Mouse (Mus musculus): ENCODE data around the gene Lpo. TPM values are rescaled to one million over a fixed set of nuclear protein-coding genes. Genes with fewer than 3 reads are reported as not detected.
"Not testable (repeated sequence)": the region's sequence is repeated elsewhere in the genome, so short reads cannot be mapped to it uniquely, and the experiment has no call there.

The Lpo gene
- polyA plus RNA-seq (2012; rRNA removed), result 0.20 TPM in 1 of 2 replicates, not detected in the other

DNA sequence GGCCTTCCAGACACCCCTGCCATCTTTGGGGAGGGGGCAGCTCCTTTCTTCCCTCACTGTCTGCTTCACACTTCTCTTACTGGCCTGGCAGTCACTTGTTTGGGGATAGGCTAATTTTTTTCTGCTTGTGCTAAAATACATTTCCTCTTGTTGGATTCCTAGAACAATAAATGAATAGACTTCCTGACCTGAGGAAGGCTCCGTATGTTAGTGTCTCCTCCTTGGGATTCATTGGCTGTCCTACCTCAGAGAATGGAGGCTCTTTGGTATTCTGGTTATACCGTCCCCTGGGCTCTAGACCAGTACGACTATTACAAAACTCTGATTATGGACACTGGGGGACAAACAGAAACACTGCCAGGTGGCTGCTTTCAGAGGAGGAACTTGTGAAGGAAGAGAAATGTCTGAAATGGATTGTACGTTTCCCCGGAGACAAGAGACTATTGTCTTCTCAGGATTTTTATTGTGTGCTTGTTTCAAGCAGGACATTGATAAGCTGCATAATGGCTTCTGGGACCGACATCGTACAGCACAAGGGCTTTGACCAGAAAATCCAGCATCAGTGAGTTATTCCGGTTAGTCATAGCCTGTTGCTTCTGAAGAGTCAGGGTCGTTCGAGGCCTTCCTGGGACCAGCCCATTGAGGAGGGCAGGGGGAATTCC, at the start of gene Lpo:
Gene Lpo (minus strand): TSS at position 51 of the 662 bp plus-strand sequence.
- H3K4me3 ChIP-seq (ENCODE audit: low read depth, low read length), result no peak within 1 kb of the TSS
- TF ChIP-seq POLR2A (IDR thresholded peaks at IDR 0.05; ENCODE audit: low read depth, low read length) (no peak), CTCF (IDR thresholded peaks at IDR 0.05; ENCODE audit: extremely low read depth, insufficient read length, insufficient replicate concordance, low read depth, low read length) (no peak)
- 20% methylated on average over 10 of the region's 10 CpGs for WGBS
- no peaks in the 10 kb centered on the region for H3K4me1 ChIP-seq (ENCODE audit: control insufficient read depth, insufficient read depth, insufficient read length, low read length)
- no peaks in the 10 kb centered on the region for H3K27me3 ChIP-seq (ENCODE audit: control insufficient read depth, insufficient read depth, low read length)
- H3K36me3 ChIP-seq (ENCODE audit: control insufficient read depth, insufficient read depth, low read length), result no peaks in the 10 kb centered on the region
- no peak within 1 kb of the TSS for H3K27ac ChIP-seq (ENCODE audit: insufficient read depth, low read depth, low read length)

DNA sequence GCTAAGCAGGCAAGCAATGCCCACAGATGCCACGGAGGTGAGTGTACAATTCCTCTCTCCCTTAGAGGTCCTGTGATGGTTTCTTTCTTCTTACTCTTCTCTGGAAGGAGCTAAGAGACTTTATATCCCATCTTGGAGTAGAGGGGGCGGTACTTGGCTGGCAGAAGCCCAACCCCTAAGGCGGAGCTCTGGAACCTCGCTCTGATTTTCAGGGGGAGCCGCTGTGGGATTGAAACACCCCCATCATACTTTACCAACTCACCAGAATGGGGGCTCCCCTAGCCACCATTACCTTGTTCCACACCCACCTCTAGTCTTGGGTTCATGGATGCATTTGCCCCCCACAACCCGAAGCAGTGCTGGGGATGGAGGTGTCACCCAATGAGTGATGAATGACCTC, 47.3 kb upstream of the Lpo start, which contains the start of gene Epx:
Gene Epx (minus strand): TSS at position 101 of the 400 bp plus-strand sequence.
- Histone ChIP-seq H3K4me3 (ENCODE audit: low read depth, low read length) (no peak within 1 kb of the TSS), H3K36me3 (ENCODE audit: control insufficient read depth, insufficient read depth, low read length) (no peaks in the 10 kb centered on the region)
- WGBS, result 79% methylated on average over 6 of the region's 6 CpGs

DNA sequence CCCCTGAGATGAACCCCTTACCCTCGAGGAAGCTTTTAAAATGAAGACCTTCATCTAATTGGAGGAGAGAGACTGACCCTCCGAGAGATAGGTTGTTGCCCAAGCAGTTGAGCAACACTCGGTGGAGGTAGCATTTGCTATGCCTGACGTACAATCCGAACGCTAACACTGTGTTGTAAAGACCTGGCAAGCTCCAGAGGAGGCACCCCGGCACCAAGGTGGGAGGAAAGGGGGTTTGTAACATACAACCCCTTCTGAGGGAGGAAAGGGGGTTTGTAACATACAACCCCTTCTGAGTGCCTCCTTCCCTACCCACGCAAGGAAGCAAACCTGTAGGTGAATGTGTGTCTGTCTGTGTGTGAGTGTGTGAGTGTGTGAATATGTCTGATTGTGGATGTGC, 43.7 kb upstream of the Lpo start:
- Histone ChIP-seq H3K4me1 (ENCODE audit: control insufficient read depth, insufficient read depth, insufficient read length, low read length) (peaks cover 4% of the 10 kb centered on the region; the same call in 1 of the 2 replicates), H3K4me3 (ENCODE audit: low read depth, low read length) (no peak overlapping the region), H3K36me3 (ENCODE audit: control insufficient read depth, insufficient read depth, low read length) (no peaks in the 10 kb centered on the region), H3K27ac (ENCODE audit: insufficient read depth, low read depth, low read length) (no peak overlapping the region), H3K27me3 (ENCODE audit: control insufficient read depth, insufficient read depth, low read length) (no peaks in the 10 kb centered on the region)
- TF ChIP-seq CTCF (IDR thresholded peaks at IDR 0.05; ENCODE audit: extremely low read depth, insufficient read length, insufficient replicate concordance, low read depth, low read length), result no peak
- no peak for TF ChIP-seq POLR2A (IDR thresholded peaks at IDR 0.05; ENCODE audit: low read depth, low read length)
- WGBS, result 28% methylated on average over 8 of the region's 8 CpGs

More for the DNA sequence above, 47.3 kb upstream of the Lpo start, which contains the start of gene Epx:
- TF ChIP-seq CTCF (IDR thresholded peaks at IDR 0.05; ENCODE audit: extremely low read depth, insufficient read length, insufficient replicate concordance, low read depth, low read length) (no peak), POLR2A (IDR thresholded peaks at IDR 0.05; ENCODE audit: low read depth, low read length) (no peak)
- Histone ChIP-seq H3K27ac (ENCODE audit: insufficient read depth, low read depth, low read length) (no peak within 1 kb of the TSS), H3K4me1 (ENCODE audit: control insufficient read depth, insufficient read depth, insufficient read length, low read length) (peaks cover 7% of the 10 kb centered on the region; the same call in 1 of the 2 replicates), H3K27me3 (ENCODE audit: control insufficient read depth, insufficient read depth, low read length) (no peaks in the 10 kb centered on the region)

DNA sequence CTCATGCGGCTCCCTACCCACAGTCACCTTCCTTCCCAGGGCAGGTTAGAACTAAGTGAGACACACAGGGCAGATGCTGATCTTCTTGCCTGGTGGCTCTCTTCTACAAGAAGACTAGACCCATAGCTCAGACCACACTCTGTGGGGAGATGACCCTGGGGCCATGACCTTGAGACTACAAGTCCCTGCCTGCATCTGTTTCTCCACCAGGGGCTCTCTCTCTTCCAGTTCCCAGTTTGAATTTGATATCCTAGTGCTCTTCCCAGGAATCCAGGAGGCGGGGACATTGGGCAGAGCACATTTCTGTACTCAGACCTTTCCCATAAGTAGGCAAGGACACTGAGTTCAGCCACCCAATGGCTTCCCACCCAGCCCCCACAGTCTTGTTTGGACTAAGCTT, 42.0 kb upstream of the Lpo start:
- H3K27ac ChIP-seq (ENCODE audit: insufficient read depth, low read depth, low read length), result no peak overlapping the region
- TF ChIP-seq CTCF (IDR thresholded peaks at IDR 0.05; ENCODE audit: extremely low read depth, insufficient read length, insufficient replicate concordance, low read depth, low read length) (no peak), POLR2A (IDR thresholded peaks at IDR 0.05; ENCODE audit: low read depth, low read length) (no peak)
- no peak overlapping the region for H3K4me3 ChIP-seq (ENCODE audit: low read depth, low read length)
- no peaks in the 10 kb centered on the region for H3K27me3 ChIP-seq (ENCODE audit: control insufficient read depth, insufficient read depth, low read length)
- H3K4me1 ChIP-seq (ENCODE audit: control insufficient read depth, insufficient read depth, insufficient read length, low read length), result no peaks in the 10 kb centered on the region
- no peaks in the 10 kb centered on the region for H3K36me3 ChIP-seq (ENCODE audit: control insufficient read depth, insufficient read depth, low read length)
- 79% methylated on average over 2 of the region's 2 CpGs for WGBS

DNA sequence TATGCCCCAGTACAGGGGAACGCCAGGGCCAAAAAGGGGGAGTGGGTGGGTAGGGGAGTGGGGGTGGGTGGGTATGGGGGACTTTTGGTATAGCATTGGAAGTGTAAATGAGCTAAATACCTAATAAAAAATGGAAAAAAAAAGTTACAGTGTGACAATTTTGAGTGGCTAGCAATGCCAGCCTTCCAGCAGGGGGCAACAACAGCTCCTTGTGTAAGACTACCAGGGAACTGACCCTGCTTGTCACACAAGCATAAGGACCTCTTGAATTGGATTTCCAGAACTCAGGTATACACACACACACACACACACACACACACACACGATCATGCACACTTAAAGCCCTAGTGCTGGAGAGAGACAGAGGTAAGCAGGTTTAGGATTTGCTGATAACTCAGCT, 38.8 kb upstream of the Lpo start:
- 75% methylated on average over 1 of the region's 2 CpGs for WGBS
- not testable (repeated sequence) for H3K36me3 ChIP-seq (ENCODE audit: control insufficient read depth, insufficient read depth, low read length); H3K4me3 ChIP-seq (ENCODE audit: low read depth, low read length); H3K27me3 ChIP-seq (ENCODE audit: control insufficient read depth, insufficient read depth, low read length); H3K4me1 ChIP-seq (ENCODE audit: control insufficient read depth, insufficient read depth, insufficient read length, low read length); H3K27ac ChIP-seq (ENCODE audit: insufficient read depth, low read depth, low read length)

DNA sequence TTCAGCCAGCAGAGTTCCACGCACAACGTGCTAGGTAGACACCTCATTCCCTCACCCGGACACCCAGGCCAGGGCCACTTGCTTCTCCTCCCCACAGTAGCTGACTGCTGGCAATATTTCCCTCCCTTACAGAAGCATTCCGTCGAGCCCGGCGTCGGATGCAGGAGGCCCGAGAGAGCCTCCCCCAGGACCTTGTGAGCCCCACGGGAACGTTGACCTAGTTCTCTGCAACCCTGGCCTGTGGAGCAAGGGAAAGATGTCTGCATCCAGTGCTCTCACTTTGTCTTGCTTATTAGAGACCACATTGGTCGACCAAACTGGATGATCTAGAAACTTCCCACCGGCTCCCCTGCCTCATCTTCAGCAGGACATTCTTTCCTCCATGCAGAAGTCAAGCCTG, 34.7 kb upstream of the Lpo start:
- Histone ChIP-seq H3K4me3 (ENCODE audit: low read depth, low read length) (no peak overlapping the region), H3K27ac (ENCODE audit: insufficient read depth, low read depth, low read length) (no peak overlapping the region), H3K4me1 (ENCODE audit: control insufficient read depth, insufficient read depth, insufficient read length, low read length) (no peaks in the 10 kb centered on the region), H3K36me3 (ENCODE audit: control insufficient read depth, insufficient read depth, low read length) (peaks cover 12% of the 10 kb centered on the region), H3K27me3 (ENCODE audit: control insufficient read depth, insufficient read depth, low read length) (no peaks in the 10 kb centered on the region)
- WGBS, result 92% methylated on average over 13 of the region's 13 CpGs
- no peak for TF ChIP-seq CTCF (IDR thresholded peaks at IDR 0.05; ENCODE audit: extremely low read depth, insufficient read length, insufficient replicate concordance, low read depth, low read length)
- TF ChIP-seq POLR2A (IDR thresholded peaks at IDR 0.05; ENCODE audit: low read depth, low read length), result no peak

DNA sequence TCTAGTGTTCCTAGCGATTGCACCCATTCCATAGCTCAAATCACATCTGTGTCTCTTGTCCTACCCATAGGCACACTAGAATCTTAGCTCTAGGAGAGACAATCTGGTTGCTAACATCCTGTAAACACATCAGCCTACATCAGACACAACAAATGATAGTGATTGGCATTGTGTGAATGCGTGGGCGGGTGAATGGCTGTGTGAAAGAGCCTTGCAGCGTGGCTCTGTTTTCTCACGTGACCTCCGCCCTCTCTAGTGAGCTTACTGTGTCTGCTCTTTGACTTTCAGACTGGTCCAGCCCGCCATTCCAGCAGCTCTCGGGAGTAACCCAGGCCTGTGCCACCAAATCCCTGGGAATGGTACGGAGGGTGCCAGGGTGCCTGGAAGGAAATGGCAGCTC, 32.3 kb upstream of the Lpo start:
- TF ChIP-seq CTCF (IDR thresholded peaks at IDR 0.05; ENCODE audit: extremely low read depth, insufficient read length, insufficient replicate concordance, low read depth, low read length) (no peak), POLR2A (IDR thresholded peaks at IDR 0.05; ENCODE audit: low read depth, low read length) (no peak)
- no peaks in the 10 kb centered on the region for H3K4me1 ChIP-seq (ENCODE audit: control insufficient read depth, insufficient read depth, insufficient read length, low read length)
- 86% methylated on average over 9 of the region's 9 CpGs for WGBS
- no peak overlapping the region for H3K4me3 ChIP-seq (ENCODE audit: low read depth, low read length)
- no peaks in the 10 kb centered on the region for H3K27me3 ChIP-seq (ENCODE audit: control insufficient read depth, insufficient read depth, low read length)
- H3K36me3 ChIP-seq (ENCODE audit: control insufficient read depth, insufficient read depth, low read length), result peaks cover 20% of the 10 kb centered on the region
- H3K27ac ChIP-seq (ENCODE audit: insufficient read depth, low read depth, low read length), result no peak overlapping the region

Measured in small intestine, adult 2 months (tissue).